ENCODE assay signal across 28 mouse cellular contexts in the genomic region with DNA sequence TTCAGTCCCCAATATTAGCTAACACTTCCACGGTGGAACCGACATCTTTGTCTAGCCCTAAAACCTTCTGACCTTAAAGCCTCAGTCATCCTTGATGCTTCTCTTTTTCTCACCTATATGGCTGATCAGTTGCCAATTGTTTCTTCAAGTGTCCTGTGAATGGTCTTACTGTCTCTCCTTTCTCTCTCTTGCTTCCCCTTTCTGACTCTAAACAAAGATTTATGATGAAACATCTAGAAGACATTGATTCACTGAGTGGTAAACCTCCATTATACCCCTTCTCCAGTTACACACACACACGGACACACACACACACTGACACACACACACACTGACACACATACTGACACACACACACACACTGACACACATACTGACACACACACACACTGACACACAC. TPM values are rescaled to one million over a fixed set of nuclear protein-coding genes. Genes with fewer than 3 reads are reported as not detected.
"Had no signal": no experiment of that assay in that cellular context is flagged by ENCODE, and none has a peak within 500 bp of the region (broad histone marks: within the 10 kb centered on the region; RNA-seq: fewer than 3 reads in every experiment).

No protein-coding gene starts in this region.

- H3K9ac ChIP-seq: kidney, embryonic 15.5 days; limb, embryonic 12.5 days; limb, embryonic 15.5 days; liver, embryonic 14.5 days; liver, postnatal 0 days; lung, embryonic 14.5 days; midbrain, embryonic 12.5 days; midbrain, embryonic 15.5 days; neural tube, embryonic 13.5 days had no signal

- H3K27me3 ChIP-seq: kidney, embryonic 15.5 days; limb, embryonic 12.5 days; limb, embryonic 15.5 days; midbrain, embryonic 12.5 days; midbrain, embryonic 15.5 days; neural tube, embryonic 13.5 days had no signal

- ATAC-seq: liver, postnatal 0 days; lung, postnatal 0 days; midbrain, embryonic 15.5 days had no signal

- H3K36me3 ChIP-seq: kidney, embryonic 15.5 days; limb, embryonic 12.5 days; limb, embryonic 15.5 days; midbrain, embryonic 12.5 days; midbrain, embryonic 15.5 days; neural tube, embryonic 13.5 days had no signal

- H3K4me3 ChIP-seq: kidney, embryonic 15.5 days; left cerebral cortex, adult 2 months; limb, embryonic 12.5 days; limb, embryonic 15.5 days; midbrain, embryonic 12.5 days; midbrain, embryonic 15.5 days; myocyte; neural tube, embryonic 13.5 days had no signal

- H3K4me1 ChIP-seq: midbrain, embryonic 12.5 days; midbrain, embryonic 15.5 days; neural tube, embryonic 13.5 days had no signal

- DNase-seq: kidney, adult 11 months; kidney, adult 8-10 months; kidney, postnatal 10 days; kidney, postnatal 36 days; layer of hippocampus, postnatal 36 days; left cerebral cortex, postnatal 4 days; liver, postnatal 0 days; lung, embryonic 14.5 days; right cerebral cortex, adult 18-20 months; right cerebral cortex, postnatal 14 days; right cerebral cortex, postnatal 4 days; thymus, adult 18-20 months; thymus, postnatal 36 days had no signal

- H3K27ac ChIP-seq: kidney, embryonic 15.5 days; left cerebral cortex, adult 2 months; limb, embryonic 15.5 days; liver, embryonic 14.5 days; macrophage; midbrain, embryonic 12.5 days; midbrain, embryonic 15.5 days; neural tube, embryonic 13.5 days had no signal

- H3K9me3 ChIP-seq: kidney, embryonic 15.5 days; limb, embryonic 12.5 days; limb, embryonic 15.5 days; midbrain, embryonic 12.5 days; midbrain, embryonic 15.5 days; neural tube, embryonic 13.5 days had no signal

RNA-seq across cellular contexts. Expression of gene Pdcd1lg2, which starts 3.8 kb away (rescaled TPM):
- total RNA-seq: layer of hippocampus, postnatal 36 days; left cerebral cortex, postnatal 10 days; megakaryocyte-erythroid progenitor cell, adult 5-6 weeks had no signal
- polyA plus RNA-seq: kidney, embryonic 15.5 days; limb, embryonic 12.5 days; limb, embryonic 15.5 days; liver, embryonic 11.5 days; liver, postnatal 0 days; lung, embryonic 14.5 days; midbrain, embryonic 12.5 days; midbrain, embryonic 15.5 days; myocyte; neural tube, embryonic 13.5 days; stomach, embryonic 16.5 days had no signal
